Mouse (Mus musculus): ENCODE results near the gene Gnat2.

GRCm38 (mm10) chr3:108131821-108132220, 39.2 kb downstream of the Gnat2 start:
- no peak for TF ChIP-seq CTCF (IDR thresholded peaks at IDR 0.05; ENCODE audit: control insufficient read depth, insufficient read depth, insufficient read length)
- TF ChIP-seq MYOG (IDR thresholded peaks at IDR 0.05; ENCODE audit: control insufficient read depth, extremely low read depth, insufficient read length) = no peak
- TF ChIP-seq MAX (IDR thresholded peaks at IDR 0.05) = no peak
- no peak for TF ChIP-seq USF1 (IDR thresholded peaks at IDR 0.05; ENCODE audit: low read depth)
